Mouse (Mus musculus) liver, embryonic 15.5 days (tissue): ENCODE results near the gene Dgki. TPM values are rescaled to one million over a fixed set of nuclear protein-coding genes. Genes with fewer than 3 reads are reported as not detected.

ENCODE experiments used
- ATAC-seq: fragments of 200-750 bp; cut with Nextera tagmentation; 2 replicates; pipeline ENCODE4 v1.8.0; 2017; ENCODE audit warnings: moderate number of reproducible peaks, mild to moderate bottlenecking, moderate library complexity; ENCODE audit not compliant: insufficient read depth
- H3K27ac ChIP-seq: fragments of 300-500 bp; sonication (generic); replicated peaks from 2 replicates; pipeline ENCODE4 v1.5.1; 2015; ENCODE audit warnings: mild to moderate bottlenecking, inconsistent platforms
- H3K27me3 ChIP-seq: fragments of 300-500 bp; sonication (generic); 2 replicates; pipeline ENCODE4 v1.6.1; 2015; ENCODE audit warnings: mild to moderate bottlenecking, inconsistent platforms
- H3K36me3 ChIP-seq: fragments of 300-500 bp; sonication (generic); replicated peaks from 2 replicates; pipeline ENCODE4 v1.6.1; 2015; ENCODE audit warnings: moderate library complexity, mild to moderate bottlenecking, inconsistent platforms
- H3K4me1 ChIP-seq: fragments of 300-500 bp; sonication (generic); replicated peaks from 2 replicates; pipeline ENCODE4 v1.6.1; 2015; ENCODE audit warnings: inconsistent platforms
- H3K4me2 ChIP-seq: fragments of 300-500 bp; sonication (generic); 2 replicates; pipeline ENCODE4 v1.6.1; 2015; ENCODE audit warnings: moderate library complexity, mild to moderate bottlenecking, inconsistent platforms
- H3K4me3 ChIP-seq: fragments of 300-500 bp; sonication (generic); replicated peaks from 2 replicates; pipeline ENCODE4 v1.5.1; 2015; ENCODE audit warnings: mild to moderate bottlenecking, inconsistent platforms
- H3K9ac ChIP-seq: fragments of 300-500 bp; sonication (generic); 2 replicates; pipeline ENCODE4 v1.6.1; 2015; ENCODE audit warnings: moderate library complexity, mild to moderate bottlenecking, inconsistent platforms
- H3K9me3 ChIP-seq: fragments of 300-500 bp; sonication (generic); replicated peaks from 2 replicates; pipeline ENCODE4 v1.6.1; 2016; ENCODE audit warnings: inconsistent platforms
- WGBS: fragments of 180-500 bp; shearing (Covaris S2); methylation state at CpG from one replicate; pipeline ENCODE4 v1.1.7; 2015; ENCODE audit warnings: mixed read lengths; ENCODE audit not compliant: insufficient replicate concordance; 5-methylcytosine and 5-hydroxymethylcytosine counted together
- polyA plus RNA-seq: library from polyadenylated mRNA; unstranded; fragments of >200 nt; fragmentation: Nextera tagmentation; extraction: Ambion mirVana; gene quantifications from 2 replicates; pipeline ENCODE4 v1.2.1, GENCODE M21; 2015

Dgki gene
- polyA plus RNA-seq, 1 experiment from 2014 or later: 0.08 TPM

- Histone ChIP-seq H3K36me3 (no peaks in the 10 kb centered on the region), H3K4me2 (no peak overlapping the region), H3K4me1 (no peaks in the 10 kb centered on the region), H3K9me3 (no peaks in the 10 kb centered on the region), H3K4me3 (no peak overlapping the region), H3K27me3 (no peaks in the 10 kb centered on the region), H3K27ac (no peak overlapping the region), H3K9ac (no peak overlapping the region)
- 43% methylated on average over 8 of the region's 8 CpGs for WGBS
- no peak for ATAC-seq
These were observed 210.6 kb downstream of the Dgki start for GRCm38 (mm10) chr6:37089148-37090111.

- WGBS: 56% methylated on average over 3 of the region's 3 CpGs
- no peak overlapping the region for H3K27ac ChIP-seq
- no peaks in the 10 kb centered on the region for H3K36me3 ChIP-seq
- H3K9ac ChIP-seq: no peak overlapping the region
- no peaks in the 10 kb centered on the region for H3K27me3 ChIP-seq
- ATAC-seq: no peak
- no peak overlapping the region for H3K4me2 ChIP-seq
- no peaks in the 10 kb centered on the region for H3K9me3 ChIP-seq
- no peaks in the 10 kb centered on the region for H3K4me1 ChIP-seq
- H3K4me3 ChIP-seq: no peak overlapping the region
These were observed 217.0 kb downstream of the Dgki start for GRCm38 (mm10) chr6:37082990-37083389.

GRCm38 (mm10) chr6:37072401-37073016 lies 227.5 kb downstream of the Dgki start:
- H3K4me3 ChIP-seq: no peak overlapping the region
- no peaks in the 10 kb centered on the region for H3K9me3 ChIP-seq
- H3K4me2 ChIP-seq: no peak overlapping the region
- H3K36me3 ChIP-seq: no peaks in the 10 kb centered on the region
- no peak overlapping the region for H3K9ac ChIP-seq
- H3K27ac ChIP-seq: no peak overlapping the region
- 62% methylated on average over 9 of the region's 9 CpGs for WGBS
- H3K27me3 ChIP-seq: no peaks in the 10 kb centered on the region
- no peak for ATAC-seq
- no peaks in the 10 kb centered on the region for H3K4me1 ChIP-seq

GRCm38 (mm10) chr6:37069836-37070600 lies 230.0 kb downstream of the Dgki start:
- H3K4me2 ChIP-seq: no peak overlapping the region
- ATAC-seq: no peak
- no peak overlapping the region for H3K4me3 ChIP-seq
- H3K27ac ChIP-seq: no peak overlapping the region
- no peaks in the 10 kb centered on the region for H3K36me3 ChIP-seq
- no peaks in the 10 kb centered on the region for H3K4me1 ChIP-seq
- 64% methylated on average over 14 of the region's 14 CpGs for WGBS
- H3K9me3 ChIP-seq: no peaks in the 10 kb centered on the region
- no peaks in the 10 kb centered on the region for H3K27me3 ChIP-seq
- H3K9ac ChIP-seq: no peak overlapping the region

GRCm38 (mm10) chr6:37068737-37069136 lies 231.2 kb downstream of the Dgki start:
- H3K4me3 ChIP-seq: no peak overlapping the region
- H3K9me3 ChIP-seq: no peaks in the 10 kb centered on the region
- no peaks in the 10 kb centered on the region for H3K36me3 ChIP-seq
- H3K27me3 ChIP-seq: no peaks in the 10 kb centered on the region
- WGBS: 54% methylated on average over 6 of the region's 6 CpGs
- H3K4me1 ChIP-seq: no peaks in the 10 kb centered on the region; the same call in 1 of the 2 replicates
- no peak overlapping the region for H3K27ac ChIP-seq
- no peak overlapping the region for H3K9ac ChIP-seq
- ATAC-seq: no peak
- H3K4me2 ChIP-seq: no peak overlapping the region

GRCm38 (mm10) chr6:37067357-37067756 lies 232.6 kb downstream of the Dgki start:
- H3K27me3 ChIP-seq: no peaks in the 10 kb centered on the region
- no peak overlapping the region for H3K4me3 ChIP-seq
- no peak overlapping the region for H3K4me2 ChIP-seq
- H3K36me3 ChIP-seq: no peaks in the 10 kb centered on the region
- H3K9ac ChIP-seq: no peak overlapping the region
- no peaks in the 10 kb centered on the region for H3K9me3 ChIP-seq
- no peaks in the 10 kb centered on the region; the same call in 1 of the 2 replicates for H3K4me1 ChIP-seq
- 65% methylated on average over 1 of the region's 1 CpGs for WGBS
- ATAC-seq: no peak
- no peak overlapping the region for H3K27ac ChIP-seq

- H3K9ac ChIP-seq: no peak overlapping the region
- no peaks in the 10 kb centered on the region for H3K9me3 ChIP-seq
- no peaks in the 10 kb centered on the region for H3K27me3 ChIP-seq
- H3K27ac ChIP-seq: no peak overlapping the region
- H3K4me1 ChIP-seq: no peaks in the 10 kb centered on the region; the same call in 1 of the 2 replicates
- no peak overlapping the region for H3K4me3 ChIP-seq
- no peak overlapping the region for H3K4me2 ChIP-seq
- WGBS: 7% methylated on average over 10 of the region's 10 CpGs
- no peaks in the 10 kb centered on the region for H3K36me3 ChIP-seq
- ATAC-seq: no peak; the same call in 1 of the 2 replicates
These were observed 235.7 kb downstream of the Dgki start for GRCm38 (mm10) chr6:37064214-37064830.

- Histone ChIP-seq H3K27me3 (no peaks in the 10 kb centered on the region), H3K9me3 (no peaks in the 10 kb centered on the region), H3K27ac (no peak overlapping the region), H3K4me3 (no peak overlapping the region), H3K4me2 (no peak overlapping the region), H3K4me1 (no peaks in the 10 kb centered on the region; the same call in 1 of the 2 replicates), H3K9ac (no peak overlapping the region), H3K36me3 (no peaks in the 10 kb centered on the region)
- no peak for ATAC-seq
- 58% methylated on average over 7 of the region's 7 CpGs for WGBS
These were observed 236.7 kb downstream of the Dgki start for GRCm38 (mm10) chr6:37063266-37063665.

GRCm38 (mm10) chr6:37060114-37060513 lies 239.9 kb downstream of the Dgki start:
- Histone ChIP-seq H3K36me3 (no peaks in the 10 kb centered on the region), H3K27ac (no peak overlapping the region), H3K9me3 (no peaks in the 10 kb centered on the region), H3K4me2 (no peak overlapping the region), H3K4me3 (no peak overlapping the region), H3K9ac (no peak overlapping the region), H3K27me3 (no peaks in the 10 kb centered on the region), H3K4me1 (no peaks in the 10 kb centered on the region; the same call in 1 of the 2 replicates)
- no peak for ATAC-seq
- WGBS: 73% methylated on average over 3 of the region's 3 CpGs

GRCm38 (mm10) chr6:37057957-37058356 lies 242.0 kb downstream of the Dgki start:
- 60% methylated on average over 9 of the region's 9 CpGs for WGBS
- H3K27ac ChIP-seq: no peak overlapping the region

More at GRCm38 (mm10) chr6:37057957-37058356, 242.0 kb downstream of the Dgki start:
- Histone ChIP-seq H3K36me3 (no peaks in the 10 kb centered on the region), H3K27me3 (no peaks in the 10 kb centered on the region), H3K4me1 (no peaks in the 10 kb centered on the region), H3K4me2 (no peak overlapping the region), H3K9me3 (no peaks in the 10 kb centered on the region), H3K9ac (no peak overlapping the region), H3K4me3 (no peak overlapping the region)
- ATAC-seq: no peak
